Mouse (Mus musculus): ENCODE results near the gene Prox1. TPM values are rescaled to one million over a fixed set of nuclear protein-coding genes. Genes with fewer than 3 reads are reported as not detected.

Prox1 gene
- total RNA-seq, 1 experiment, result 0.18 TPM

DNA sequence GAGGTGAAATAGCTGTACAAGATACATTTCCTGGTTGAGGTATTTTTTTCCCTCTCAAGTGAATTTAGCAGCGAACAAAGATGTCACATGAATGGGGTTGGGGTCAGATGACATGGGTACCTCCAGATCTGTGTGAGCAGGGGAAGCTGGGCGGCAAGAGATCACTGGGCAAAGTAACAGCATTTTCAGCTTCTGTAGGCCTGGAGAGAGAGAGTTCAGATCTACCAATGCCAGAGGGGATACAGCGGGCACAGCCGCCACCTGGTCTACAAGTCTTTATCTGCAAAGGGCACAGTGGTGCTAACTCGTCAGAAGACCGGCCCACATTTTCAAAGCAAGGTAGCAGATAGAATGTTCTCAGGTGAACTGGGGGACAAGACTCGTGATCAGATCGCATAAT, 36.7 kb upstream of the Prox1 start:
- Histone ChIP-seq H3K27ac (ENCODE audit: insufficient read depth, low read depth, low read length, poor library complexity, severe bottlenecking) (no peak overlapping the region), H3K4me1 (ENCODE audit: control insufficient read depth in 2 of 2, insufficient read depth in 2 of 2, low read length in 2 of 2, poor library complexity in 1 of 2) (no peaks in the 10 kb centered on the region), H3K9me3 (ENCODE audit: control insufficient read depth, insufficient read depth, low read depth, low read length) (no peaks in the 10 kb centered on the region), H3K9ac (ENCODE audit: insufficient read depth, low read depth, low read length, poor library complexity, severe bottlenecking) (no peak overlapping the region), H3K4me3 (ENCODE audit: insufficient read depth in 1 of 2, low read depth in 1 of 2, low read length in 2 of 2, poor library complexity in 1 of 2, severe bottlenecking in 1 of 2) (no peak overlapping the region), H3K36me3 (ENCODE audit: control insufficient read depth, insufficient read depth, low read length, poor library complexity, severe bottlenecking) (no peaks in the 10 kb centered on the region)
- in situ Hi-C loops (cut with MboI; ENCODE audit: low sequenced_read_pairs in 2 of 2, unreplicated experiment in 2 of 2), result no loop called here
- no peak for DNase-seq (ENCODE audit: low read depth, low spot score)
- TF ChIP-seq CHD2 (IDR thresholded peaks at IDR 0.05; ENCODE audit: low read depth, low read length) (no peak), ZNF384 (IDR thresholded peaks at IDR 0.05; ENCODE audit: low read depth, low read length) (no peak), ZC3H11A (IDR thresholded peaks at IDR 0.05; ENCODE audit: borderline replicate concordance, low read depth, low read length) (no peak), HCFC1 (IDR thresholded peaks at IDR 0.05; ENCODE audit: borderline replicate concordance, insufficient read depth, low read length) (no peak), MAFK (IDR thresholded peaks at IDR 0.05; ENCODE audit: insufficient read depth, low read depth, low read length) (no peak)

DNA sequence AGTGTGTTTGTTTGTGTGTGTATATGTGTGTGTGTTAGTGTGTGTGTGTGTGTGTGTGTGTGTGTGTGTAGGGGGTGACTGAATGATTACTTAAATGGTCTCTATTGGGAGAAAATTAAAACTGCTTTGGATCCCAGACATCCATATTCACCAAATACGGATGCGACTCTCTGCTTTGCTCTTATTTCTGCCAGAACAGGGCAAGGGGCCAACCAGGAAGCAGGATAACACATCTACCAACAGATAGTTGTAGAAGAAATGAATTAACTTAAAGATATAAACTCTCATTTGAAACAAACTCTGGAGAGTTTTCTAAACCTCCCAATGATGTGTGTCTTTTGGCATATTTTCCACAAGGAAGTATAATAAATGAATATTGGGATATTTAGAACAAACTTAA, 35.2 kb upstream of the Prox1 start:
- no peaks in the 10 kb centered on the region for H3K9me3 ChIP-seq (ENCODE audit: control insufficient read depth, insufficient read depth, low read depth, low read length)

DNA sequence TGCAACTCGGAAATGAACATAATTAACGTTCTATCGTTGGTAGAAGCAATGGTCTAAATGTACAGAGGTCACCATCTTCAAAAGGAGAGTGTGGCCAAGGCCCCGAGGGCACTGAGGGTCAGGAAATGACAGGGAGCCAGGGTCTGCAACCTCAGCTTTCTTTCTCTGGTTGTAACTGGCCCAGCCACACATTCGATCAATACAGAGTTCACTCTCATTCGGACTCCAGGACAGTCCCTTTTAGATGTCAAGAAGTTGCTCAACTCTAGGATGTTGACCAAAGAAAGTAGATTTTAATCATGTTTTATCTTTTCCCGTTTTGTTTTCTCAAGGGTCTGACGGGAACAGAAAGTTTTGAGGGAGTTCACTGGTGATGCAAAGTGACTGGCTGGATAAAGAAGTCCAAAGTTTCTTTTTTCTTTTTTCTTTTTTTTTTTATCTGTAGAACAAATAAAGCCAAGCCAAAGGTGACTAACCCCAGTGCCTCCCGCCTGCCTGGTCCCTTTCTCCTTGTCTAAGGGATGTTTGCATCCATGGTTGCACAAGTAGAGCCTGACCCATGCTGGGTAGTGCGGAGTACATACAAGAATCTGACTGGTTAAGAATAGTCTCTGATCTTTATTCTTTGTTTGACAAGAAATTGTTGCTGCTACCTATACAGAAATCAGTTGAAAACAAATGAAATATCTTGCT, 34.0 kb upstream of the Prox1 start:
- TF ChIP-seq ZNF384 (IDR thresholded peaks at IDR 0.05; ENCODE audit: low read depth, low read length), result no peak
- TF ChIP-seq ZC3H11A (IDR thresholded peaks at IDR 0.05; ENCODE audit: borderline replicate concordance, low read depth, low read length), result no peak
- TF ChIP-seq MAFK (IDR thresholded peaks at IDR 0.05; ENCODE audit: insufficient read depth, low read depth, low read length), result no peak
- TF ChIP-seq CHD2 (IDR thresholded peaks at IDR 0.05; ENCODE audit: low read depth, low read length), result no peak
- Histone ChIP-seq H3K36me3 (ENCODE audit: control insufficient read depth, insufficient read depth, low read length, poor library complexity, severe bottlenecking) (no peaks in the 10 kb centered on the region), H3K9ac (ENCODE audit: insufficient read depth, low read depth, low read length, poor library complexity, severe bottlenecking) (no peak overlapping the region), H3K27ac (ENCODE audit: insufficient read depth, low read depth, low read length, poor library complexity, severe bottlenecking) (no peak overlapping the region), H3K4me3 (ENCODE audit: insufficient read depth in 1 of 2, low read depth in 1 of 2, low read length in 2 of 2, poor library complexity in 1 of 2, severe bottlenecking in 1 of 2) (no peak overlapping the region), H3K4me1 (ENCODE audit: control insufficient read depth in 2 of 2, insufficient read depth in 2 of 2, low read length in 2 of 2, poor library complexity in 1 of 2) (no peaks in the 10 kb centered on the region), H3K9me3 (ENCODE audit: control insufficient read depth, insufficient read depth, low read depth, low read length) (no peaks in the 10 kb centered on the region)
- in situ Hi-C loops (cut with MboI; ENCODE audit: low sequenced_read_pairs in 2 of 2, unreplicated experiment in 2 of 2), result no loop called here
- no peak for DNase-seq (ENCODE audit: low read depth, low spot score)

More for the DNA sequence above, 35.2 kb upstream of the Prox1 start:
- no peak for TF ChIP-seq HCFC1 (IDR thresholded peaks at IDR 0.05; ENCODE audit: borderline replicate concordance, insufficient read depth, low read length)
- no peak for TF ChIP-seq CHD2 (IDR thresholded peaks at IDR 0.05; ENCODE audit: low read depth, low read length)
- H3K27ac ChIP-seq (ENCODE audit: insufficient read depth, low read depth, low read length, poor library complexity, severe bottlenecking), result no peak overlapping the region
- no peak overlapping the region for H3K4me3 ChIP-seq (ENCODE audit: insufficient read depth in 1 of 2, low read depth in 1 of 2, low read length in 2 of 2, poor library complexity in 1 of 2, severe bottlenecking in 1 of 2)
- in situ Hi-C loops (cut with MboI; ENCODE audit: low sequenced_read_pairs in 2 of 2, unreplicated experiment in 2 of 2), result no loop called here
- no peaks in the 10 kb centered on the region for H3K36me3 ChIP-seq (ENCODE audit: control insufficient read depth, insufficient read depth, low read length, poor library complexity, severe bottlenecking)
- no peak for DNase-seq (ENCODE audit: low read depth, low spot score)
- H3K9ac ChIP-seq (ENCODE audit: insufficient read depth, low read depth, low read length, poor library complexity, severe bottlenecking), result no peak overlapping the region
- no peaks in the 10 kb centered on the region for H3K4me1 ChIP-seq (ENCODE audit: control insufficient read depth in 2 of 2, insufficient read depth in 2 of 2, low read length in 2 of 2, poor library complexity in 1 of 2)

DNA sequence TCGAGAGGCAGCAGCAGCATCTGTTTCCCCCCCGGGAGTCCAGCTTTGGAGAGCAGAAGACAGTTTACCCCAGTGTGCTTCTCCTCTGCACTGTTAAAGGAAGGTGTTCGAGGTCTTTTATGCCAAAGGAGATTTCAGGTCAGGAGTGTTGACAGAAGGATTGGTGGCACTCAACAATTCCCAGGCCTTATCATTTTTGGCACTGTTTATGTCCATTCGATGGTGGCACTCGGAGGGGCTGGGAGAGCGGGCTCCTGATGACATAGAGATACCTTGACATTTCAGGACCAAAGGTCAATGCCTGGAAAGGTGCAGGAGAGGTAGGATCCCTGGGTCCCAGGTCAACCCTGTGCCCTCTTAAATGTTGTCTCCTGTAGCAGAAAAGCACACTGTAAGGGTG, 31.2 kb upstream of the Prox1 start:
- H3K36me3 ChIP-seq (ENCODE audit: control insufficient read depth, insufficient read depth, low read length, poor library complexity, severe bottlenecking), result no peaks in the 10 kb centered on the region
- TF ChIP-seq HCFC1 (IDR thresholded peaks at IDR 0.05; ENCODE audit: borderline replicate concordance, insufficient read depth, low read length) (no peak), ZNF384 (IDR thresholded peaks at IDR 0.05; ENCODE audit: low read depth, low read length) (no peak), MAFK (IDR thresholded peaks at IDR 0.05; ENCODE audit: insufficient read depth, low read depth, low read length) (no peak), ZC3H11A (IDR thresholded peaks at IDR 0.05; ENCODE audit: borderline replicate concordance, low read depth, low read length) (no peak), CHD2 (IDR thresholded peaks at IDR 0.05; ENCODE audit: low read depth, low read length) (no peak)
- no peak overlapping the region for H3K4me3 ChIP-seq (ENCODE audit: insufficient read depth in 1 of 2, low read depth in 1 of 2, low read length in 2 of 2, poor library complexity in 1 of 2, severe bottlenecking in 1 of 2)
- H3K9ac ChIP-seq (ENCODE audit: insufficient read depth, low read depth, low read length, poor library complexity, severe bottlenecking), result no peak overlapping the region
- no peak overlapping the region for H3K27ac ChIP-seq (ENCODE audit: insufficient read depth, low read depth, low read length, poor library complexity, severe bottlenecking)
- in situ Hi-C loops (cut with MboI; ENCODE audit: low sequenced_read_pairs in 2 of 2, unreplicated experiment in 2 of 2), result no loop called here
- no peaks in the 10 kb centered on the region for H3K4me1 ChIP-seq (ENCODE audit: control insufficient read depth in 2 of 2, insufficient read depth in 2 of 2, low read length in 2 of 2, poor library complexity in 1 of 2)
- DNase-seq (ENCODE audit: low read depth, low spot score), result no peak
- no peaks in the 10 kb centered on the region for H3K9me3 ChIP-seq (ENCODE audit: control insufficient read depth, insufficient read depth, low read depth, low read length)

DNA sequence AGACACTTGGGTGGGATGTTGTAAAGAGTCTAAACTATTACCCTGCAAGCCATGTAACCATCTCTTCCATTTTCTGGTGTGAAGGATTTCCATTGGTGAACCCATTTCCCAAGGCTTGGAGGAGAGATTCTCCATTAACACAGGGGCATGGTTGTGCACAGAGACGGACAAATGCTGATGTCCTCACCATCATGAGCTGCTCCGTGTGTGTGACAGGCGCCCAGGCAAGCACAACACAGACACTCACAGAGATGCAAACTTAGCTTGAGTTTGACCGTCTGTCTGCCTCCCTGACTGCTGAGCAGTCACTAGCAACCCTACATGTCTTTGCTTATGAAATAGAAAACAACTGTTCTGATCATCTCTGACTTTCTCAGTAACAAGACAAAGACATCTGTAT, 30.5 kb upstream of the Prox1 start:
- no peak for DNase-seq (ENCODE audit: low read depth, low spot score)
- no peaks in the 10 kb centered on the region for H3K36me3 ChIP-seq (ENCODE audit: control insufficient read depth, insufficient read depth, low read length, poor library complexity, severe bottlenecking)
- H3K27ac ChIP-seq (ENCODE audit: insufficient read depth, low read depth, low read length, poor library complexity, severe bottlenecking), result no peak overlapping the region
- no peak overlapping the region for H3K4me3 ChIP-seq (ENCODE audit: insufficient read depth in 1 of 2, low read depth in 1 of 2, low read length in 2 of 2, poor library complexity in 1 of 2, severe bottlenecking in 1 of 2)
- H3K9me3 ChIP-seq (ENCODE audit: control insufficient read depth, insufficient read depth, low read depth, low read length), result no peaks in the 10 kb centered on the region
- in situ Hi-C loops (cut with MboI; ENCODE audit: low sequenced_read_pairs in 2 of 2, unreplicated experiment in 2 of 2), result no loop called here
- H3K9ac ChIP-seq (ENCODE audit: insufficient read depth, low read depth, low read length, poor library complexity, severe bottlenecking), result no peak overlapping the region
- H3K4me1 ChIP-seq (ENCODE audit: control insufficient read depth in 2 of 2, insufficient read depth in 2 of 2, low read length in 2 of 2, poor library complexity in 1 of 2), result no peaks in the 10 kb centered on the region
- no peak for TF ChIP-seq MAFK (IDR thresholded peaks at IDR 0.05; ENCODE audit: insufficient read depth, low read depth, low read length)
- no peak for TF ChIP-seq ZNF384 (IDR thresholded peaks at IDR 0.05; ENCODE audit: low read depth, low read length)
- no peak for TF ChIP-seq CHD2 (IDR thresholded peaks at IDR 0.05; ENCODE audit: low read depth, low read length)
- TF ChIP-seq ZC3H11A (IDR thresholded peaks at IDR 0.05; ENCODE audit: borderline replicate concordance, low read depth, low read length), result no peak
- TF ChIP-seq HCFC1 (IDR thresholded peaks at IDR 0.05; ENCODE audit: borderline replicate concordance, insufficient read depth, low read length), result no peak
